In the genomic region with DNA sequence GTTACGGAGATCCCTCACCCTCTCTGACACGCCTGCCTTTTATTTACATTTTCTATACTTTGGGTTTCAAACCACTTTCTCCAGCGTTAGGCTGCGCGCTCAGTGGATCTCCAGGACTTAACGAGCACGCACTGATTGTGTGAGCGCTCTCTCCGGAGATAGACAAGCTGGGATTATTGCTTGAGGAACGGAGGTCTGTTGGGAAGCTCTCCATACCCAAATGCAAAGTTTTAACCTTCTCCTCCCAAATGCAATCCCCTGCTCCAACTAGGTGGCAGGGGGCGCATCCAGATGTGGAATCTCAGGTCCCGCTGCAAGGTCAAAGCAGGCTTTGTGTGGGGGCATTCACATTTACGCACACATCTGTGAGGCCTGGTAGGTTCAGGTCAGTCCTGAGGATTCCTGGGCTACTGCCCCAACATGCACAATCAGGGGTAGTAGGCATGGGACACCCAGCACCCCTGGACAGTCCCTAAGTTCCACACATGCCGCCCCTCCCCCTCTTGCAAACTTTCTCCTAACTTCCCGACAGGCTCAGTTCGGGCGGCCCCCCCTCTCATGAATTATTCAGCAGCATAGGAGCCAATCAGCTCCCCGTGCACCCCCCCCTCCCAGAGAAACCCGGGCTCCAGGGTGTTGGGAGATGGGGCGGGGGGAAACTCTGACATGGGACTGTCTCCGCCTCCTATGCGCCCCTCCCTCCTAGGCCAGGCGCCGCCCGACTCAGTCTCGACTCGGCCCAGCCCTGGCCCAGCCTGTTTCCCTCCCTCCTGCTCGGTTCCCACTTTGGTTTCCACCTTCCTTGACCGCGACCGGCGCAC, we compare ENCODE assay signal across 9 mouse cellular contexts. TPM values are rescaled to one million over a fixed set of nuclear protein-coding genes. Genes with fewer than 3 reads are reported as not detected.
DNase-seq lines count a peak whose midpoint lies in the region; ATAC-seq lines count a peak whose summit lies in the region.
"Had no signal": no experiment of that assay in that cellular context is flagged by ENCODE, and none has a peak within 500 bp of the region (broad histone marks: within the 10 kb centered on the region; RNA-seq: fewer than 3 reads in every experiment).

A gene (plus strand): TSS at position 726 of the 821 bp plus-strand sequence.

- peaks cover 11% of the 10 kb centered on the region for H3K36me3 ChIP-seq in embryonic facial prominence, embryonic 12.5 days
- H3K36me3 ChIP-seq in limb, embryonic 12.5 days = peaks cover 13% of the 10 kb centered on the region
- H3K36me3 ChIP-seq in midbrain, embryonic 14.5 days (ENCODE audit: control insufficient read depth, insufficient read depth, low read length) = no peaks in the 10 kb centered on the region
- peaks cover 9% of the 10 kb centered on the region for H3K36me3 ChIP-seq in stomach, embryonic 15.5 days

- H3K4me2 ChIP-seq in embryonic facial prominence, embryonic 12.5 days (replicated peaks) = peak within 1 kb of the TSS; percentile 93
- peak within 1 kb of the TSS; percentile 92 for H3K4me2 ChIP-seq in limb, embryonic 12.5 days
- H3K4me2 ChIP-seq in midbrain, embryonic 14.5 days (ENCODE audit: low read length) = peak within 1 kb of the TSS; percentile 90
- H3K4me2 ChIP-seq in stomach, embryonic 15.5 days = peak within 1 kb of the TSS; percentile 89

- no peaks in the 10 kb centered on the region for H3K27me3 ChIP-seq in embryonic facial prominence, embryonic 12.5 days
- no peaks in the 10 kb centered on the region; the same call in 1 of the 2 replicates for H3K27me3 ChIP-seq in limb, embryonic 12.5 days
- peaks cover 8% of the 10 kb centered on the region; the same call in 1 of the 2 replicates for H3K27me3 ChIP-seq in midbrain, embryonic 14.5 days (ENCODE audit: control insufficient read depth, insufficient read depth, low read length)
- H3K27me3 ChIP-seq in stomach, embryonic 15.5 days (replicated peaks) = no peaks in the 10 kb centered on the region

- no peaks in the 10 kb centered on the region for H3K9me3 ChIP-seq in embryonic facial prominence, embryonic 12.5 days
- no peaks in the 10 kb centered on the region for H3K9me3 ChIP-seq in limb, embryonic 12.5 days
- H3K9me3 ChIP-seq in midbrain, embryonic 14.5 days (ENCODE audit: control insufficient read depth, low read length) = no peaks in the 10 kb centered on the region
- H3K9me3 ChIP-seq in stomach, embryonic 15.5 days = no peaks in the 10 kb centered on the region

- H3K4me1 ChIP-seq in embryonic facial prominence, embryonic 12.5 days = peaks cover 50% of the 10 kb centered on the region
- peaks cover 67% of the 10 kb centered on the region for H3K4me1 ChIP-seq in limb, embryonic 12.5 days (replicated peaks)
- H3K4me1 ChIP-seq in midbrain, embryonic 14.5 days (ENCODE audit: control insufficient read depth, insufficient read depth, low read length) = peaks cover 29% of the 10 kb centered on the region
- H3K4me1 ChIP-seq in stomach, embryonic 15.5 days = peaks cover 44% of the 10 kb centered on the region

- DNase-seq in left cerebral cortex, adult 18-20 months (ENCODE audit: low spot score in 2 of 2) = peak; percentile 20 to 28
- DNase-seq in left cerebral cortex, adult 11 months (ENCODE audit: low spot score) = no peak
- DNase-seq in heart, adult 18-20 months = peak; percentile 95 to 97
- DNase-seq in kidney, adult 11 months = peak; percentile 98
- peak; percentile 84 for DNase-seq in midbrain, embryonic 14.5 days

- under 1% methylated on average over 31 of the region's 32 CpGs for WGBS in embryonic facial prominence, embryonic 12.5 days
- under 1% methylated on average over 31 of the region's 32 CpGs for WGBS in limb, embryonic 12.5 days
- WGBS in midbrain, embryonic 14.5 days = under 1% methylated on average over 32 of the region's 32 CpGs
- WGBS in stomach, embryonic 15.5 days = under 1% methylated on average over 32 of the region's 32 CpGs

- peak within 1 kb of the TSS; percentile 97 for H3K27ac ChIP-seq in embryonic facial prominence, embryonic 12.5 days
- peak within 1 kb of the TSS; percentile 99 for H3K27ac ChIP-seq in limb, embryonic 12.5 days
- peak within 1 kb of the TSS; percentile 60 for H3K27ac ChIP-seq in midbrain, embryonic 14.5 days (replicated peaks; ENCODE audit: low read depth, low read length)
- peak within 1 kb of the TSS; percentile 98 for H3K27ac ChIP-seq in stomach, embryonic 15.5 days

- peak within 1 kb of the TSS; percentile 94 for H3K4me3 ChIP-seq in embryonic facial prominence, embryonic 12.5 days
- peak within 1 kb of the TSS; percentile 89 for H3K4me3 ChIP-seq in limb, embryonic 12.5 days (replicated peaks)
- peak within 1 kb of the TSS; percentile 55 for H3K4me3 ChIP-seq in midbrain, embryonic 14.5 days (replicated peaks; ENCODE audit: low read depth, low read length)
- peak within 1 kb of the TSS; percentile 82 for H3K4me3 ChIP-seq in stomach, embryonic 15.5 days (replicated peaks)

- ATAC-seq in embryonic facial prominence, embryonic 12.5 days (ENCODE audit: insufficient number of reproducible peaks, insufficient read depth, low FRiP score, low TSS enrichment) = peak; percentile 94
- ATAC-seq in limb, embryonic 12.5 days (ENCODE audit: insufficient number of reproducible peaks, insufficient read depth, low FRiP score, low TSS enrichment, low read depth) = peak; percentile 95
- peak; percentile 89 for ATAC-seq in midbrain, embryonic 14.5 days (ENCODE audit: low FRiP score, low TSS enrichment)
- ATAC-seq in stomach, embryonic 15.5 days (ENCODE audit: insufficient read depth, low FRiP score, low read depth) = peak; percentile 93

- H3K9ac ChIP-seq in embryonic facial prominence, embryonic 12.5 days = peak within 1 kb of the TSS; percentile 97
- H3K9ac ChIP-seq in limb, embryonic 12.5 days (replicated peaks) = peak within 1 kb of the TSS; percentile 97
- H3K9ac ChIP-seq in midbrain, embryonic 14.5 days (replicated peaks; ENCODE audit: low read length) = peak within 1 kb of the TSS; percentile 60
- peak within 1 kb of the TSS; percentile 96 for H3K9ac ChIP-seq in stomach, embryonic 15.5 days

RNA-seq across cellular contexts. Expression of the gene that starts here (rescaled TPM):
- total RNA-seq in left cerebral cortex, adult 18-20 months (2021) = 1 to 10 TPM; 5.5 to 5.8 TPM
- 87.3 and 91.6 TPM in 2 replicates for polyA plus RNA-seq in embryonic facial prominence, embryonic 12.5 days (2016; fragmentation: Nextera tagmentation; extraction: Ambion mirVana)
- total RNA-seq in heart, adult 18-20 months (2021) = 10 to 100 TPM; 37.1 to 38.8 TPM
- polyA plus RNA-seq in limb, embryonic 12.5 days (2016; fragmentation: Nextera tagmentation; extraction: Ambion mirVana) = 86.9 and 99.6 TPM in 2 replicates
- polyA plus RNA-seq in midbrain, embryonic 14.5 days (2014; fragmentation: Nextera tagmentation; extraction: Ambion mirVana) = 3.4 and 8.5 TPM in 2 replicates
- 35.5 and 41.4 TPM in 2 replicates for polyA plus RNA-seq in stomach, embryonic 15.5 days (2015; fragmentation: Nextera tagmentation; extraction: Ambion mirVana)
- total RNA-seq: neutrophil, adult 5-6 weeks had no signal

Comparison
In these comparisons a context has a peak if more than half of its experiments do, and no peak if none do; other contexts are left out.
1. RNA of the gene that starts here (total RNA-seq): 37.1 to 38.8 TPM in heart, adult 18-20 months; 5.5 to 5.8 TPM in left cerebral cortex, adult 18-20 months; every median in the first group is over 4 times any median in the second.
2. Peak in every context shown above with its lines, with median percentiles within 50 percentile points of each other: ATAC-seq, H3K27ac ChIP-seq, H3K4me2 ChIP-seq, H3K4me3 ChIP-seq and H3K9ac ChIP-seq.